Comparison of ENCODE assay signal across 8 mouse cellular contexts in genomic region chr17:3082756-3083749, GRCm38 (mm10). TPM values are rescaled to one million over a fixed set of nuclear protein-coding genes. Genes with fewer than 3 reads are reported as not detected.
DNase-seq lines count a peak whose midpoint lies in the region; ATAC-seq and TF ChIP-seq lines count a peak whose summit lies in the region.
"Not testable (repeated sequence)": the region's sequence is repeated elsewhere in the genome, so short reads cannot be mapped to it uniquely, and the experiment has no call there.

No protein-coding gene starts in this region.

- peak overlapping the region; percentile 72 for H3K27ac ChIP-seq in hindbrain, embryonic 15.5 days (replicated peaks)
- not testable (repeated sequence) for H3K27ac ChIP-seq in lung, embryonic 15.5 days; olfactory bulb, adult 2 months (ENCODE audit: insufficient read depth, low read depth, low read length)
- H3K27ac ChIP-seq in thymus, adult 2 months (ENCODE audit: control insufficient read depth, insufficient read depth, low read length) = peak overlapping the region; percentile 84

- ATAC-seq in G1E (ENCODE audit: extremely low read depth, insufficient number of reproducible peaks, low FRiP score, poor library complexity, severe bottlenecking); hindbrain, embryonic 15.5 days (ENCODE audit: low FRiP score, low read depth); lung, embryonic 15.5 days (ENCODE audit: borderline replicate concordance, extremely low read depth, low FRiP score, low TSS enrichment): not testable (repeated sequence)

- not testable (repeated sequence) for H3K36me3 ChIP-seq in G1E (replicated peaks); hindbrain, embryonic 15.5 days; lung, embryonic 15.5 days; thymus, adult 2 months (ENCODE audit: control insufficient read depth, insufficient read depth, low read length)

- H3K4me2 ChIP-seq in hindbrain, embryonic 15.5 days = peak overlapping the region; percentile 44
- peak overlapping the region; percentile 49 for H3K4me2 ChIP-seq in lung, embryonic 15.5 days

- peaks cover 15% of the 10 kb centered on the region for H3K4me1 ChIP-seq in G1E (ENCODE audit: insufficient read depth, low read depth, low read length)
- H3K4me1 ChIP-seq in hindbrain, embryonic 15.5 days (replicated peaks); lung, embryonic 15.5 days; olfactory bulb, adult 2 months (ENCODE audit: control insufficient read depth, insufficient read depth, low read length): not testable (repeated sequence)
- peaks cover 15% of the 10 kb centered on the region for H3K4me1 ChIP-seq in thymus, adult 2 months (replicated peaks; ENCODE audit: control insufficient read depth, insufficient read depth, low read length)

- DNase-seq in G1E (ENCODE audit: low spot score) = not testable (repeated sequence)
- DNase-seq in cerebellum, adult 9-10 months = peak; percentile 82
- DNase-seq in frontal cortex, postnatal 14 days (ENCODE audit: low spot score in 2 of 2) = peak; percentile 56 to 64
- DNase-seq in layer of hippocampus, postnatal 14 days (ENCODE audit: low spot score in 2 of 2) = peak; percentile 68 to 75
- peak; percentile 68 for DNase-seq in thymus, adult 2 months

- TF ChIP-seq POLR2A in olfactory bulb, adult 2 months (IDR thresholded peaks at IDR 0.05; ENCODE audit: insufficient read depth, low read depth, low read length); thymus, adult 2 months (IDR thresholded peaks at IDR 0.05; ENCODE audit: control insufficient read depth, extremely low read depth, insufficient read depth, low read length, poor library complexity): not testable (repeated sequence)

- peak overlapping the region; percentile 64 for H3K4me3 ChIP-seq in G1E (ENCODE audit: low read depth, low read length)
- H3K4me3 ChIP-seq in hindbrain, embryonic 15.5 days = peak overlapping the region; percentile 51
- peak overlapping the region; percentile 58 for H3K4me3 ChIP-seq in lung, embryonic 15.5 days
- peak overlapping the region; percentile 44 for H3K4me3 ChIP-seq in olfactory bulb, adult 2 months (ENCODE audit: insufficient read depth, low read depth, low read length)
- H3K4me3 ChIP-seq in thymus, adult 2 months (ENCODE audit: control insufficient read depth, insufficient read depth, low read length) = peak overlapping the region; percentile 79

- not testable (repeated sequence) for H3K9ac ChIP-seq in hindbrain, embryonic 15.5 days; lung, embryonic 15.5 days

- H3K27me3 ChIP-seq in G1E (ENCODE audit: insufficient read depth, low read length); hindbrain, embryonic 15.5 days; lung, embryonic 15.5 days; thymus, adult 2 months (ENCODE audit: control insufficient read depth, insufficient read depth, low read length): not testable (repeated sequence)

- peak; percentile 18; the same call in 1 of the 2 replicates for TF ChIP-seq CTCF in G1E (IDR thresholded peaks at IDR 0.05; ENCODE audit: low read depth, low read length)
- not testable (repeated sequence) for TF ChIP-seq CTCF in olfactory bulb, adult 2 months (IDR thresholded peaks at IDR 0.05; ENCODE audit: insufficient read depth, low read depth, low read length); thymus, adult 2 months (IDR thresholded peaks at IDR 0.05; ENCODE audit: borderline replicate concordance, control insufficient read depth, extremely low read depth, insufficient read depth, low read length, poor library complexity)

- H3K9me3 ChIP-seq in G1E (replicated peaks); hindbrain, embryonic 15.5 days; lung, embryonic 15.5 days: not testable (repeated sequence)

- WGBS in hindbrain, embryonic 15.5 days = 2% methylated on average over 22 of the region's 25 CpGs
- WGBS in lung, embryonic 15.5 days = 6% methylated on average over 24 of the region's 25 CpGs
- 3% methylated on average over 25 of the region's 25 CpGs for WGBS in olfactory bulb, adult 2 months
- under 1% methylated on average over 25 of the region's 25 CpGs for WGBS in thymus, adult 2 months

RNA-seq across cellular contexts. Expression of gene Scaf8, which starts 31.7 kb away (rescaled TPM):
- total RNA-seq in G1E (2014; fragmentation: Nextera tagmentation) (76.5 and 79.9 TPM in 2 replicates), G1E (2017) (38.0 and 43.5 TPM in 2 replicates)
- 51.0 and 57.0 TPM in 2 replicates for polyA plus RNA-seq in G1E (2012)
- polyA plus RNA-seq in hindbrain, embryonic 15.5 days (2015; fragmentation: Nextera tagmentation; extraction: Ambion mirVana) = 15.6 and 17.1 TPM in 2 replicates
- 10 to 100 TPM; 57.3 to 57.6 TPM for total RNA-seq in layer of hippocampus, postnatal 14 days (2021)
- polyA plus RNA-seq in lung, embryonic 15.5 days (2015; fragmentation: Nextera tagmentation; extraction: Ambion mirVana) = 18.4 and 19.4 TPM in 2 replicates
- polyA plus RNA-seq in olfactory bulb, adult 2 months (2012; ENCODE audit: insufficient read depth, insufficient read length, low replicate concordance, missing spikeins) = 94.1 TPM in 1 of 2 replicates, not detected in the other
- polyA plus RNA-seq in thymus, adult 2 months (2012; rRNA removed) = 52.7 and 62.9 TPM in 2 replicates
